Mouse (Mus musculus) cerebellum, adult 9-11 months (tissue): ENCODE data around the gene Doc2a.

ENCODE experiments used
- DNase-seq: peaks from one replicate; pipeline ENCODE4 v3.0.0; 2022

Gene Doc2a

DNA sequence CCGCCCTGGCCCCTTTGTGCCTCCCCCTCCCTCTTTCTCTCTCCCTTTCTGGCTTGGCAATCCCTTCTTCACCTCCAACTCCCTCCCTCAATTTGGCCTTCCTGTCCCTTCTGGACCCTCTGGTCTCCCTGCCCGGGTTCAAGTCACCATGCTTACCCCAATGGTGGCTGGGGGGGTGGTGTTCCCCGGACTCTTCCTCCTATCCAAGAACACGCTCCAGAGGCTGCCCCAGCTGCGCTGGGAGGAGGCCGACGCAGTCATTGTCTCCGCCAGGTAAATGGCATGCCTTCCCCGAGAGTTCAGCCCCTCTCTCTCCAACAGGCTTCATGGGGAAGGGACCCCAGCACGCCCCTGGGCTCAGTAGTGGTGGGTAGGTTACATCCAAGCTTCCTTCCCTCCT, 23.3 kb upstream of the Doc2a start:
- peak; percentile 71 for DNase-seq

DNA sequence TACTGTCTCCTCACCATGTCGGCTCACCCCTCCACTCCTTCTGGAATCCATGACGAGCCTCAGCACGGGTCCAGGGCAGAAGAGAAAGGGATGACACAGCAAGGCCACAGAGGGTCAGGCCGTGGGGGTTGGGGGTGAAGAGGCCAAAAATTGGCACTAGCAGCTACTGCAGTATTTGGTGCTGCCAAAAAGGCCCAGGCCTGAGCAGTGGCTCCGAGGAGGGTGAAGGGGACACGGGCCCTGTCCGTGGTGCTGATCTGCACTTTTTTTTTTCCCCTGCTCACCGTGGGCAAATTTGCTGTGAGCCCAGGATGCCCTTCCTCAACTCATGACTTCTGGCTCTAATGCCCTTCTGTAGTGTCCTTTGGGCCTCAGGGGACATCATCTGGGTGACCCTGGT, 21.8 kb upstream of the Doc2a start:
- DNase-seq, result peak; percentile 59

DNA sequence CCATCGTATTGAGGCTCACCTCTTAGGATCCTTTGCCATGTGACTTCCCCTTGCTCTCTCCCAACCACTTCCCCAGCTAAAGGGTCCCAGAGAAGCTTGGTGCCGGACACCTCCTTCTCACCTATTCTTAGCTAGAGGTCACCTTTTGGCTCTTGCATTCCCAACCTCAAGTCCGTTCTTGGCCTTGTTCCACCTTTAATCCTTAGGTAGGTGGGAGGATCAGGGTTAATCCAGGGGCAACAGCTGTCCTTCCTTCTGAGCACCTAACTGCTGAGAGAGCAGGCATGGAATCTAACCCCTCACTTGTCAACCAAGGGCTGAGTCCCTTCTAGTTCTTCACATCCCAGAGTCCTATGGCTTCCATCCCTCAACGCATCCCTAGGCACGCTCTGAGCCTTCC, 21.3 kb upstream of the Doc2a start:
- DNase-seq, result no peak

DNA sequence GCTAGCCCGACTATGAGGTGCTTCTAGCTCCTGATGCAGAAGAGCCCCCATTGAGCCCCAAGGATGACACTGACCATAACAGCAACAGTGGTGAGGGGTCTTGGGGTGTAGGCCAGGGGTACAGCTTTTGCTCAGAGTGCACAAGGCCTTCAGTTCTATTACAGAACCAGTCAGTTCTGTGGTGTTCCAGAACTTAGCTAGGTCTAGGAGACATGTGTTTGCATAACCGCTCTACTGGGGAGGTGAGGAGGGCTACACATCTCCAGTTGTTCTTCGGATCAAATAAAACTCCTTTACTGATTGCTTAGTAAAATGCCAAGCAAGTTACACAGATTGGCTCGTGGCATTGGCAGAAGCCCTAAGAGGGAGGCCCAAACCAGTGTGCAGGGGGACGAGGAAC, 15.7 kb upstream of the Doc2a start, which contains the start of gene 4930451I11Rik:
TSS of gene 4930451I11Rik (minus strand) at position 101 of the 400 bp plus-strand sequence.
- peak; percentile 37 for DNase-seq

DNA sequence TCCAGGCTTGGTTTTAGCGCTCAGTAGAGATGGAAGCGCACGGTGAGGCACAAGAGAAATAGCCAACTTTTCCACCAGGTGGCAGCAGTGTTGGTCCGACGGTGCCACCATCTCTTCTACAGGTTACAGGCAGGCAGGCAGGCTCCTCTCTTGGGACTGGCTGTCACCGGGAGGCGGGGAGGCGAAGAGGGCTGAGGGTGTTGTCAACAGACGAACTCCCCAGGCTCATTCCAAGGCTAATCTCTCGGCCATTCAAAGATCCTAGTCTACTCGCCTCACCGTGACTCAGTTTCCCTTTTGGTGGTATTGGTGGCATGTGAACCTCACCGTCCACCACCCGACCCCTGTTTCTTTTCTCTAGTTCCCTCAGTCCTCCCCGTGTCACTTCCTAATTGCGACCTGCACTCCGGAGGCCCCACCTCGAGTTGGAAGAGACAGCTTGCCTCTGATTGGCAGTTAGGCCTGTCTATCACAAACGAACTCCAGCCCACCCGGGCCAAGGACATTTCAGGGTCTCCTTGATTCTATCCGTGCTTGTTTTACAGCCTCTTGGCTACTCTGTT, 15.1 kb upstream of the Doc2a start:
- DNase-seq, result peak; percentile 87

DNA sequence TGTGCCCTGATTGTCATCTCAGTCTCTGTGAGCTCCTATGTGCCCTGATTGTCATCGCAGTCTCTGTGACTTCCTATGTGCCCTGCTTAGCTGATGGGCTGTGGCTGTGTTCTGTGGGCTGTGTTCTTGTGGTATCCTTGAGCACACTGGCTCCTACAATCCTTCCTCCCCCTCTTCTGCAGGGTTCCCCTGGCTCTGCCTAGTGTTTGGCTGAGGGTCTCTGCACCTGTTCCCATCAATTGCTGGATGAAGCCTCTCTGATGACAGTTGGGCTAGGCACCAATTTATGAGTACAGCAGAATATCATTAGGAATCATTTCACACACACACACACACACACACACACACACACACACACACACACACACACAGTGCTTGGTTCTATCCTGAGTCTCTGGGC, 13.9 kb upstream of the Doc2a start:
- DNase-seq, result no peak

DNA sequence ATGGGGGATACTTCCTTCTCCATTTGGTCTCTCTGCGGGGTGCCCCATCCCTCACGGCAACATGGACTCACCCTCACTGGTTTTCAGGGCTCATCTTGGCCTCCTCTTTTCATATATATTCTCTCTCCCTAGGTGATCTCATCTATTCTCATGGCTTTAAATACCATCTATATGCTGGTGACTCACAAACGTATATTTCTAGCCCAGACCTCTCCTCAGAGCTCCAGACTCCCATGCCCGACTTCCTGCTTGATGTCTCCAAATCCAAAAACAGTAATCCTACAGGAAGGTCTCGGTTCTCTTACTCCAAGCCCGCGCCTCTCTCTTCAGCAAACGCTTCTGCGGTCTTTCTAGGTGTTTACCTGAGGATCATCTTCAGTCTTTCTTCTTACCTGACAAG, 3.9 kb upstream of the Doc2a start:
- DNase-seq, result no peak

DNA sequence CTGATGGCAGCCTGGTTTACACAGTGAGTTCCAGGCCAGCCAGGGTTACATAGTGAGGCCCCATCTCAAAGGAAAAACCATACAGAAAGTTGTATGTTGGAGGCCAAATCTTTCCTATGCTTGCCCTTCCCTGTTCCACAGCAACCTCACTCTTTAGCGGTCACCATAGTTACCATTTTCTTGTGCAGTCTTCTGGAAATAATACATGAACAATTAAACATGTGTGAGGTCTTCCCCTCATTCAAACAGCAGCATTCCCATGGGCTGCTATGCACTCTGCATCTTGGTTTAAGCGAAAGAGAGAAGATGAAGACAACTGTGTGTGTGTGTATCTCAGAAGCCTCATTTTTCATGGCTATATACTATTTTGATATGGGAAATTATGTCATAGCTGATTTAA, 1.7 kb upstream of the Doc2a start:
- no peak for DNase-seq

DNA sequence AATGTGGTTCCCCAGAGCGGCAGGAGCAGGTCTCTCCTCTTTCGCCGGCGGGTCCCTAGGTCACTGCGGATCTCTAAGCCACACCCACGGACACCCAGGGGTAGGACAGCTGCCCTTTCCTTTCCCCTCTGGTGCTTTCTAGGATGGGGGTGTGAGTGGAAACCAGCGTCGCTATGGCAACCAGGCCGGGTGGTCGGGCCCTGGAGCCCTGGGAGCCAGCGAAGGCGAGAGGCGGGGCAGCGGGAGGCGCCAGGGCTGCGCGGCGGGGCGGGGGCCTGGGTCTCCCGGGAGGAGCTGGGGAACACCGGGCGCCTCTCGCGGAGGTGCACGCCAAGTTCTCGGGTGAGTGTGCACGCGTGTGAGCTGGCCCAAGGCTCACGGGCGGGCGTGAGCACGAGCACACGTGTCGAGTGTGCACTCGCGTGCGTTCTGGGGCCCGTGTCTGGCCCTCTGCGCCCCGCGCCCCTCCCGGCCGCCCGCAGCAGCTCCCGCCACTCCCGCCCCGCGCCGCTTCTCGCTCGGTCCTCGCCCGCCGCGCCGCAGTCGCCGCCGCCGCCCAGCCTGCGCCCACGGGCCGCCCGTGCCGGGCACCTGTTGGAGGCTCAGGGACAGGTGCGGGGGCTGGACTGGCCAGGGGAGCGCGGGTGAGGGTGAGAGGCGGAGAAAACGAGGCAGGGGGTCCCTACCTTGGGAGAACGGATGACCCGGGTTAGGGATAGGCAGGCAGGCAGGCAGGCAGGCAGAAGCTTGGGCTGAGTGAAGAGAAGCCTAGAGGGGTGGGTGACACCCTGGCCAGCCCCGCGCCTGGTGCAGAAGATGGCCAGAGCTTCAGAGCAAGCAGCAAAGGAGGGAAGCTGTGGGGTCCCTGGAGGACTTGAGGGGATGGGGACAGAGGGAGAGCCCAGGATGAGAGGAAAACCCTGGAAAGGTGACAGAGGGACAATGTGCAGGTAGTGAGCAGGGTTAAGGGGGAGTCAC, 494 bp downstream of the Doc2a start:
- peak; percentile 39 for DNase-seq

DNA sequence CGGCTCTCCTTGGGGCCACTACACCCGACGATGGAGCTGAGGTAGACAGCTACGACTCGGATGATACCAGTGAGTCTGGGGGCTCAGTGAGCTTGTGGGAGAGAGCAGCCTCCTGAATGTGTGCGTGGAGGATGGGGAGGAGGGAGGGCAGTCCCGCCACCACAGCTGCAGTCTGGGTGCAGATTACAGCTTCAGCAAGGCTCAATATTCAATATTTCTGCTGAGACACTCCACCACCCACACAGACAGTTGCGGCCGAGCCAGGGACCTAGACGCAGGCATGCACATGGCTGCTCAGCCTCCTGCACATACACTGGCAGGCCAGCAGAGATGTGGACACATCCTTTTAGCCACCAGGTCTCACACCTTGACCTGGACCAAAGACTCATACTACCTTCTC, 1.6 kb downstream of the Doc2a start:
- DNase-seq, result peak; percentile 18

DNA sequence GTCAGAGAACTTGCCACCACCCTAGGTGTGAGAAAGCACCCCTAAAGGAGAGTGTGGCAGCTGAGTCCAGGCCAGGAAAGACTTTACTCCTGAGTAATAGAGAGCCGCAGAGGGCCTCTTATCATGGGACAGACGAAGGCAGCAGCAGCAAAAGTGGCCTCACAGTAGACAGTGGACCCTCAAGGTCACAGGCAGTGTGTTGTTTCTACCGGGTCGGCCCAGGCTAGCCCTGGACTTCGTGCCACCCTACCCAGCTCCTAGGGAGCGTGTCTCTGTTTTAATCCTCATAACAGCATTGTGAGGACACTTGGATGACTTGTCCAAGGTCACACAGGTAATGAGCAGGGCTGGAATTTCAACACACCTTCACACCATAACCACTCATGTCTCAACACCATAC, 2.9 kb downstream of the Doc2a start:
- no peak for DNase-seq

DNA sequence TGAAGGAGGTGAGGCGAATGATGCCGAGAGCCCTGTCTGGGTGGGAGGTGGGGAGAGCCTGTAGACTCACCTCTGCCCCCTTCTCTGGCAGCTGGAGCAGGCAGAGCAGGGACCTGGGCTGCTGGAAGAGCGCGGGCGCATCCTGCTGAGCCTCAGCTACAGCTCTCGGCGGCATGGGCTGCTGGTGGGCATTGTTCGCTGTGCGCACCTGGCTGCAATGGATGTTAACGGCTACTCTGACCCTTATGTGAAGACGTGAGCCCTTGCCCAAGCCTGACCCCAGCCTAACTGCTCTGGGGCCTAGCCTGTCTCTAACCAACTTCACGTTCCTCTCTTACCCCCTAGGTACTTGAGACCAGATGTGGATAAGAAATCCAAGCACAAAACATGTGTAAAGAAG, 4.0 kb downstream of the Doc2a start:
- peak; percentile 16 for DNase-seq

DNA sequence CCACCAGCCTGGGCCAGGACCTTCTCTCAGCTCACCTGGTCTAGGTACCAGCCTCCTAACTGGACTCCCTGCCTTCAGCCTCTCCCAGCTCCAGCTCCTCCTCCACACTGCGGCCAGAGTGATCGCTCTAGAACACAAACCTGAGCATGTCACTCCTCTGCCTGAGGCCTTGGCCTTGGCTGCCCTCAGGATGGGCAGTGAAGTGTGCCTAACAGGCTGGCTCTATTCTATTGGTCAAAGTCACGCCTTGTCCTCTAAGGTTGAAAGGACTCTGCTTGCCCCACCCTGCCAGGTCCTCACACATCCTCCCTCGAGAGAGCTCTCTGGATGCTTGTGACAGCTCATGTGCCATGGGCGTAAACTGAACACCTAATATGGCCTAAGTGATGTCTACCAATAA, 6.2 kb downstream of the Doc2a start:
- peak; percentile 32 for DNase-seq

DNA sequence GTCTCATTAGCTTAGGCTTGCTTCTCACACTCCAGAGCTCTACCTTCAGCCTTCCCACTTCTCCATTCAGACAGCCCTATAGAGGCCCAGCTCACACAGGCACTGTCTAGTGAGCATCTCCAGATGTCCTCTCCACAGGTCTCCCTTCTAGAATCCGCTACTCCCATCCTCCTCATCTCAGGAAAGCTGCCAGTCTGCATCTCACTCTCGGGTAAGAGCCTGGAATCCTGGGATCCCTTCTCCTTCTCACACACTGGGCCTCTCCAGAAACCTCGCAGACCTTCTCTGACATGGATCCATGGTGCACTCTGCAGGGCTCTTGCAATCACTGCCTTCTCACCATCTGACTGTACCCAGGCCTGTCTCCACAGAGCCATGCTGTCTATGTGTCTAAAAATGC, 8.4 kb downstream of the Doc2a start:
- DNase-seq, result peak; percentile 68

DNA sequence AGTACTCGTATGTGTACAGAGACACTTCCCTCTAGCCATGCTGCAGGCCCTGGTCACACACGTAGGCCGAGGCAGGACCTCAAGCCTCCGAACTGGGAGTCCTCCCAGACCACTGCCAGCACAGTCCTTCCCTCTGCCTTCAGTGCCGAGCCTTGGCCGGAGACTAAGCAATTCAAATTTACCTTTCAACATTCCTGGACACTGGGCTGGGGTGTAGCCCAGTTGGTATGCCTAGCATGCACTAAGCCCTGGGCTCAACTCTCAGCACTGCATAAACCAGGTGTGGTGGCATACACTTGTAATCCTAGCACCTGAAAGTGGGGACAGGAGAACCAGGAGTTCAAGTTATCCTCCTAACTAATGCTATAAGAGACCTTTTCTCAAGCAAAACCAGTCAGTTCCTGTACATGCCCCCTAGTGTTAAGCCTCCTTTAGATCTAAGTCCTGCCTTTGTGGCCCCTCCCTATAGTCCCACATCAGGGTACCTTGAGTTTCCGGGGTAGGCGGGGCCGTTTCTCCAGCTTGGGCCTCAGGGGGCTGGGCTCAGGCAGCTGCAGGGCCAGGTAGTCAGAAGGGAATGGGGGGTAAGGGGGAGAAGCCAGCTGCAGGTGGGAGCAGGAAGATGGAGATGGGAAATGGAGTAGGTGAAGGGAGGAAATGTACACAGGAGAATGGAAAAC, 9.7 kb downstream of the Doc2a start:
- DNase-seq, result peak; percentile 21

DNA sequence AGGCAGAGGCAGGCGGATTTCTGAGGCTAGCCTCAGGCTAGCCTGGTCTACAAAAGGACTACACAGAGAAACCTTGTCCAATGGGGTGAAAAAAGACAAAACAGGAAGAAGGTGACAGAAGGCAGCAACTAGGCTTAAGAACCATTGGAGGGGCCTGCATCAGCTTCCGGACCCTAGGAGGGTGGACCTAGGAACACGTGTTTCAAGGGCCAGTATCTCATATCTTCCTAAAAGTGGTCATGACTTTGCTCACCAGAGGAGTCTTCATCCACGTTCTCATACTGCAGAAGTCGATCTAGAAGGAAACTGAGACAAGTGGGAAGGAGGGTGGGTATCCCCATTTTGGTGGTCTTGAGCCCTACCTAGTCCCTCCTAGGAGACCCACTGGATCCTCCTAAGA, 13.8 kb downstream of the Doc2a start:
- DNase-seq, result no peak

DNA sequence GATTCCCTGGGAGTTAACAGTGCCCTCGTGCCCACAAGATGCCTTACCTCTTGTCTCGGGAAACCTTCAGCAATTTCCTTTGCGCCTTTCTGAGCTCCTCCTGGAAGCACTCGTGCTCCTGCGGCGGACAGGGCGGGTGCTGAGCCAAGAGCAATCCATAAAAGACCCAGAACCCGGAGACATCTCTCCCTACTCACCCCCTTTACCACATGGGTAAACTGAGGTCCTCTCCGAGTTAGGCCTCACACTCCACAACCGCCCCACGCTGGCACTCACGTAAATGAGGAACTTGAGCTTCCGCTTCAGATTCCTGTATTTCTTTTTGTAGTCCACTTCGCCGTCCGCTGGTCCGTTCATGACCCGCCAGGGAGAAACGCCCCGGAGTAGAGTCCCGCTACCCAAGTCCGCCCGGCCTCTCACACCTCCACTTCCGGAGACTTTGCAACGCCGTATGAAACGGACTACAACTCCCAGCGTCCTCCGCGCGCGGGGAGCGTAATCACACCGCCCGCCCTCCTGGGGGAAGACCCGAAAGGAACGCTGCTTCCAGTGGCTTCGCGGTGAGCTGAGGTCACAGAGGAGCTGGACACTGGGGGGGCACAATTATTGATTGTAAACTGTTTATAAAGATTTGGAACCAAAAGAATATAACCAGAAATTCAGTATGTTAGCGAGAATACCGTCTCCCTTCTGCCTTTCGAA, 14.4 kb downstream of the Doc2a start, which contains the start of gene Hirip3:
TSS of gene Hirip3 (plus strand) at position 544 of the 702 bp plus-strand sequence.
- DNase-seq, result peak; percentile 95

DNA sequence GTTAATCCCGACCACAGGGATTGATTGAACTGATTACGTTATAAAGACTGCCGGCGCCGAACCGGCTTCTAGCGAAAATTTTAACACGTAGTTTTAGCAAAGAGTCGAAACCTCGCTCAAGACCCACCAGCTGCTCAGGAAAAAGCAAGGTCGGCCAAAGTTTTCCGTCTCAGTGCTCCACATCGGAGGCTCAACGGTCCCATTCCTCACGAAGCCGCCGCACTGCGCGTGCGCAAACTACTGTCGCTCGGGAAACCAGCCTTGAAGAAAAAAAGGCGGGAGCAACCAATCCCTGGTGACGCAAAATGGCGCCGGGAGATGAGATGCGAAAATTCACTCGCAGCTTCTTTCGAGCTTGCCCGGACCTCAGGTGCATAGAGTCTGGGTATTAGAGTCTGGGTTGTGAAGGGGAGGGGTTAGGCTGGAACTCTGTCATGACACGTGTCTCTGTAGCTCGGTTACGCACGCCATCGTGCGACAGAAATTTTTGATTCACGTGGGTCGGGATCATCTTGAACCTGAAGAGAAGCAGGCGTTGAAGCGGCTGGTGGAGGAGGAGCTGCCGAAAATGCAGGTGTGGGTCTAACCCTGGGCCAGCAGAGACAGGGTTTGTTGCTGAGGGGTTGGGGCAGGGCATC, 15.1 kb downstream of the Doc2a start, which contains the start of gene Ino80e:
TSS of gene Ino80e (minus strand) at position 231 of the 638 bp plus-strand sequence.
- peak; percentile 95 for DNase-seq

DNA sequence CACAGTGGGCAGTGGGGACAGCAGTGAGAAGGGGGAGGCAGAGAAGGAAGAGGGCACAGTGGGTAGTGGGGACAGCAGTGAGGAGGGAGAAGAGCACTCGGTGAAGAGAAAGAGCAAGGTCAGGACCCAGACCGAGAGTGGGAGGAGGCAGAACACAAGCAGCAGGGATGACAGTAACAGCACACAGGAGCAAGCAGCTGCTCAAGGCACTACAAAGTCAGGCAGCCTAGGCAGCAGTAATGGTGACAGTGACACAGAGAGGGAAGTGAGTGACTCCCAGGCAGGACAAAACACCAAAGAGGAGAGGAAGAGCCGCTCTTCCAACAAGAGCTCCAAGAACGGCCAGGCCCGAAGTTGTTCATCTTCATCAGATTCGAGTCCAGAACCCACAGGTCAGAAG, 16.6 kb downstream of the Doc2a start:
- DNase-seq, result no peak

DNA sequence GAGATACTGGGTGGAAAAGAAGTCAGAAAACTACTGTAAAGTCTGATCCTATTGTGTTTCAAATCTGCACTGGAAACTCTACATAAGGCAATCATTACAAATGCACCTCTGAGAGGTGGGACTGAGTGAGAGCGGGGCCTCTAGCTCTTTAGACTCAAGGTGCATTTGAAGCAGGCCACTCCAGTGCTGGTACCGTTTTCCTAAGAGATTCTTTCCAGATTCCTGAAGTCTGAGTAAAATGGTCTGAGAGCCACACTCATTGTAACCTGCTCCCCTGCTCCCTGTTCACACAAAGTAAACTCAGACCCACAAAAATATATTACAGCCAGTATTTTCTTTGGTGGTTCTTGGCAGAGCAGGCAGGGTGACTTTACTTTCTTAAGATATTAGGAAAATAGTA, 20.3 kb downstream of the Doc2a start:
- no peak for DNase-seq

DNA sequence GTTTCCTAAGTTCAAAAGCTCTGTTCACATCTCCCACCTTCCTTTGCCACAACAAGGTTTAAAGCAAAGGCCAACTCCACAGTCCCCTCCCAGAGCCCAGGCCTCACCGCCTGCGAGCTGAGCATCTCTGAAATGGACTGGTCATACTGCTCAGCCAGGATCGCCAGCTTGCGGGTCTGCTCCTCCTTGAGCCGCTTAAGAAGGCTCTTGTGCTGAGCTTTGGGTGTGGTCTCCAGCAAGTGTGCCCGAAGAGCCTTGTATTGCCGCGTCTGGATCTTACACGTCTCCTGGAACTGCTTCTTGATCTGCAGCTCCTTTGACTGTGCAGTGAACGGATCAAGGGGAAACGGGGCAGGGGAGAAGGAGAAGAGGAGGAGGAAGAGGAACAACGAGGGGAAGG, 20.8 kb downstream of the Doc2a start:
- DNase-seq, result no peak

DNA sequence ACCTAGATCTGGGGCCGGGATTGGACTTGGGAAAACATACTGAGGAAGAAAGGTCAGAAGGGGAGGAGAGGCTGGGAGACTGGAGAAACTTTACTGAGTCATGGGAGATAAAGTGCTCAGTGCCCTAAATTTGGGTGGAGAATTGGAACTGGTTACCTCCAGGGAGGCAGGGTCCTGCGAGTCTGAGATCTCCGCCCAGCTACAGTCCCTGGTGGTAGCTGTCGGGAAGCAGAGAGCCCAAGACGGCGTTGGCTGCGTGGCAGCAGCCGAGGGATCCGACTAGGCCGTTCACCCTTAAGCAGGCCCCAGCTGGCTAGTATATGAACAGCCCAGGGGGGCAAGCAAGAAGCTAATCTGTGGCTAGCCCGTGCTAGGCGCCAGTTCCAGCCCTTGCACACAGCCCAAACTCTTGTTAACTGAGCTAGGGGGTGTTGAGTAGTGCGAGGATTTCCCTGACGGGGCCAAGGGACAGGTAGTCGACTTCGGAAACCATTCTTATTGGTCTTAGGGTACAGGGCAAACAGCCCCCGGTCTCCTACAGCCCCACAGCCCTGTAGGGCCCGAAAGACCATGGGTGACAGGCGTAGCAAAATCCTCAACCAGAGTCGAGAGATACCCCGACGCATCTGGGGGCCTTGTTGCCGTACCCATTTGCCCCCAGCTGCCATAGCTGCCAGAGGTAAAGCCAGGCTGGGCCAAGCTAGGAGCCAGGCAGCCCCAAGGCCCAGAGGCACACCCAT, 22.7 kb downstream of the Doc2a start:
- DNase-seq, result no peak
